Mouse (Mus musculus) granulocyte monocyte progenitor cell, adult 5-6 weeks (primary cell): ENCODE data around the gene Gm21760. TPM values are rescaled to one million over a fixed set of nuclear protein-coding genes. Genes with fewer than 3 reads are reported as not detected.
"Not testable (repeated sequence)": the region's sequence is repeated elsewhere in the genome, so short reads cannot be mapped to it uniquely, and the experiment has no call there.

ENCODE experiments used
- ATAC-seq: replicated peaks from 2 replicates; pipeline ENCODE4 v1.8.0; 2016; ENCODE audit warnings: mild to moderate bottlenecking, moderate TSS enrichment, inconsistent platforms; ENCODE audit not compliant: poor library complexity, severe bottlenecking
- total RNA-seq, 2 experiments: library from RNA; stranded (forward) in 1 of 2; stranded (reverse) in 1 of 2; fragments of 200-712, 200-1000 nt in 1 of 2; fragments of >200 nt in 1 of 2; fragmentation: Nextera tagmentation in 1 of 2; gene quantifications; 2 replicates each; pipeline ENCODE4 v1.2.3; 2014 to 2017

Gene Gm21760
- not detected in 2 replicates for total RNA-seq (2014; fragmentation: Nextera tagmentation)
- not detected in 2 replicates for total RNA-seq (2017)

DNA sequence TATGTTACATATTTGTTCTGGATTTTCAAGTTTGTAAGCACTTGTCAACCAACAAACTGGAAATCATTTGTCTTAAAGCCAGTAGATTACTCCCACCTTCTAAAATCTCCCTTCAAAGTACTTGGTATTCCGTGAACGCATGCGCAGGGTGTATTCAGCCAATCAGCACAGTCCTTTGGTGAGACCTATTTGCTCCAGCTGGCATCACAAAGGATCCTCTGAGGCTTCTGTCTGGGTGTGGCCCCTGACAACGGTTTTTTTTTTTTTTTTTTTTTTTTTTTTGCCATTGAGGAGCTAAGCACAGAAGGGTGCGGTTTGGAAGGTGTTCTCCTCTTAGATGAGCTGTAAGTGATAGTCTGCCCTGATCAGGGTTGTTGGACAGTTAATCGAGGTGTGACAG is at the start of gene Gm21760:
Gene Gm21760, plus strand, starts transcription at position 301 of the 400 bp plus-strand sequence.
- ATAC-seq = not testable (repeated sequence)
